Mouse (Mus musculus): ENCODE measurements around the gene Gm28539. TPM values are rescaled to one million over a fixed set of nuclear protein-coding genes. Genes with fewer than 3 reads are reported as not detected.

Gene Gm28539
- polyA plus RNA-seq, 1 experiment from 2014 or later, result 0.17 TPM

GRCm38 (mm10) chr16:18876091-18876441 is 39.7 kb downstream of the Gm28539 start:
- H3K9me3 ChIP-seq, result no peaks in the 10 kb centered on the region
- peak overlapping the region; percentile 98 for H3K27ac ChIP-seq
- peaks cover 31% of the 10 kb centered on the region for H3K4me1 ChIP-seq
- peak overlapping the region; percentile 81 for H3K4me2 ChIP-seq
- no peak for ATAC-seq (replicated peaks)
- peak overlapping the region; percentile 99 for H3K4me3 ChIP-seq
- no peaks in the 10 kb centered on the region for H3K27me3 ChIP-seq (replicated peaks)
- H3K36me3 ChIP-seq (replicated peaks), result peaks cover 27% of the 10 kb centered on the region; the same call in 1 of the 2 replicates
- under 1% methylated on average over 17 of the region's 17 CpGs for WGBS
- peak overlapping the region; percentile 98 for H3K9ac ChIP-seq

GRCm38 (mm10) chr16:18876442-18877308 is 40.3 kb downstream of the Gm28539 start, which contains the start of the genes Mrpl40 and Hira:
Gene Mrpl40, minus strand, starts transcription at chr16:18876862.
Gene Hira, plus strand, starts transcription at chr16:18877037.
- peaks cover 24% of the 10 kb centered on the region; the same call in 1 of the 2 replicates for H3K36me3 ChIP-seq (replicated peaks)
- peak within 1 kb of the TSS; percentile 98 for H3K9ac ChIP-seq
- ATAC-seq (replicated peaks), result peak; percentile 92
- H3K27ac ChIP-seq, result peak within 1 kb of the TSS; percentile 98
- no peaks in the 10 kb centered on the region for H3K9me3 ChIP-seq
- peaks cover 33% of the 10 kb centered on the region for H3K4me1 ChIP-seq
- H3K4me2 ChIP-seq, result peak within 1 kb of the TSS; percentile 81
- no peaks in the 10 kb centered on the region for H3K27me3 ChIP-seq (replicated peaks)
- peak within 1 kb of the TSS; percentile 99 for H3K4me3 ChIP-seq
- under 1% methylated on average over 90 of the region's 93 CpGs for WGBS

GRCm38 (mm10) chr16:18877386-18878090 is 41.2 kb downstream of the Gm28539 start:
- Histone ChIP-seq H3K27me3 (replicated peaks) (no peaks in the 10 kb centered on the region), H3K9me3 (no peaks in the 10 kb centered on the region), H3K4me1 (peaks cover 33% of the 10 kb centered on the region), H3K4me2 (peak overlapping the region; percentile 81), H3K9ac (peak overlapping the region; percentile 98), H3K27ac (peak overlapping the region; percentile 98), H3K36me3 (replicated peaks) (peaks cover 16% of the 10 kb centered on the region; the same call in 1 of the 2 replicates), H3K4me3 (peak overlapping the region; percentile 99)
- WGBS, result under 1% methylated on average over 43 of the region's 43 CpGs
- ATAC-seq (replicated peaks), result peak; percentile 57

GRCm38 (mm10) chr16:18878091-18878720 is 41.8 kb downstream of the Gm28539 start:
- Histone ChIP-seq H3K36me3 (replicated peaks) (peaks cover 9% of the 10 kb centered on the region; the same call in 1 of the 2 replicates), H3K9me3 (no peaks in the 10 kb centered on the region), H3K9ac (peak overlapping the region; percentile 98), H3K4me1 (peaks cover 33% of the 10 kb centered on the region), H3K27me3 (replicated peaks) (no peaks in the 10 kb centered on the region), H3K4me3 (peak overlapping the region; percentile 99), H3K4me2 (peak overlapping the region; percentile 81), H3K27ac (peak overlapping the region; percentile 98)
- 27% methylated on average over 20 of the region's 20 CpGs for WGBS
- ATAC-seq (replicated peaks), result no peak

GRCm38 (mm10) chr16:18884044-18884443 is 47.7 kb downstream of the Gm28539 start:
- H3K9ac ChIP-seq, result no peak overlapping the region
- peaks cover 21% of the 10 kb centered on the region for H3K4me1 ChIP-seq
- no peak overlapping the region for H3K4me3 ChIP-seq
- no peaks in the 10 kb centered on the region for H3K27me3 ChIP-seq (replicated peaks)
- H3K36me3 ChIP-seq (replicated peaks), result no peaks in the 10 kb centered on the region; the same call in 1 of the 2 replicates
- H3K27ac ChIP-seq, result no peak overlapping the region
- H3K4me2 ChIP-seq, result no peak overlapping the region
- H3K9me3 ChIP-seq, result no peaks in the 10 kb centered on the region
- no peak for ATAC-seq (replicated peaks)

- Histone ChIP-seq H3K9me3 (no peaks in the 10 kb centered on the region), H3K9ac (no peak overlapping the region), H3K27me3 (replicated peaks) (no peaks in the 10 kb centered on the region), H3K4me1 (no peaks in the 10 kb centered on the region), H3K4me2 (no peak overlapping the region), H3K36me3 (replicated peaks) (peaks cover 18% of the 10 kb centered on the region), H3K27ac (no peak overlapping the region), H3K4me3 (no peak overlapping the region)
- WGBS, result 88% methylated on average over 4 of the region's 4 CpGs
- ATAC-seq (replicated peaks), result no peak
These were observed 57.5 kb downstream of the Gm28539 start for GRCm38 (mm10) chr16:18893840-18894372.

- Histone ChIP-seq H3K4me1 (no peaks in the 10 kb centered on the region), H3K27ac (no peak overlapping the region), H3K9me3 (no peaks in the 10 kb centered on the region), H3K9ac (no peak overlapping the region), H3K36me3 (replicated peaks) (peaks cover 22% of the 10 kb centered on the region), H3K4me2 (no peak overlapping the region), H3K27me3 (replicated peaks) (no peaks in the 10 kb centered on the region), H3K4me3 (no peak overlapping the region)
- 88% methylated on average over 3 of the region's 3 CpGs for WGBS
- no peak for ATAC-seq (replicated peaks)
These were observed 58.9 kb downstream of the Gm28539 start for GRCm38 (mm10) chr16:18895249-18895648.

GRCm38 (mm10) chr16:18896429-18896828 is 60.0 kb downstream of the Gm28539 start:
- no peak for ATAC-seq (replicated peaks)
- 90% methylated on average over 10 of the region's 10 CpGs for WGBS
- Histone ChIP-seq H3K27me3 (replicated peaks) (no peaks in the 10 kb centered on the region), H3K4me3 (no peak overlapping the region), H3K4me2 (no peak overlapping the region), H3K9me3 (no peaks in the 10 kb centered on the region), H3K4me1 (no peaks in the 10 kb centered on the region), H3K36me3 (replicated peaks) (peaks cover 22% of the 10 kb centered on the region), H3K9ac (no peak overlapping the region), H3K27ac (no peak overlapping the region)

GRCm38 (mm10) chr16:18905648-18906047 is 69.3 kb downstream of the Gm28539 start:
- H3K9me3 ChIP-seq, result no peaks in the 10 kb centered on the region
- no peaks in the 10 kb centered on the region for H3K27me3 ChIP-seq (replicated peaks)
- H3K4me2 ChIP-seq, result no peak overlapping the region
- WGBS, result 96% methylated on average over 1 of the region's 1 CpGs
- no peak overlapping the region for H3K9ac ChIP-seq
- no peak overlapping the region for H3K27ac ChIP-seq
- H3K4me3 ChIP-seq, result no peak overlapping the region
- ATAC-seq (replicated peaks), result no peak
- H3K36me3 ChIP-seq (replicated peaks), result peaks cover 22% of the 10 kb centered on the region; the same call in 1 of the 2 replicates
- no peaks in the 10 kb centered on the region for H3K4me1 ChIP-seq

GRCm38 (mm10) chr16:18916064-18916463 is 79.7 kb downstream of the Gm28539 start:
- H3K4me1 ChIP-seq, result no peaks in the 10 kb centered on the region
- ATAC-seq (replicated peaks), result no peak
- no peak overlapping the region for H3K4me2 ChIP-seq
- peaks cover 42% of the 10 kb centered on the region for H3K36me3 ChIP-seq (replicated peaks)
- WGBS, result 97% methylated on average over 4 of the region's 4 CpGs
- no peak overlapping the region for H3K9ac ChIP-seq
- no peaks in the 10 kb centered on the region for H3K27me3 ChIP-seq (replicated peaks)
- H3K27ac ChIP-seq, result no peak overlapping the region
- H3K4me3 ChIP-seq, result no peak overlapping the region
- H3K9me3 ChIP-seq, result no peaks in the 10 kb centered on the region

- Histone ChIP-seq H3K4me3 (no peak overlapping the region), H3K4me1 (no peaks in the 10 kb centered on the region), H3K4me2 (no peak overlapping the region), H3K27ac (no peak overlapping the region), H3K9ac (no peak overlapping the region), H3K36me3 (replicated peaks) (peaks cover 70% of the 10 kb centered on the region), H3K9me3 (no peaks in the 10 kb centered on the region), H3K27me3 (replicated peaks) (no peaks in the 10 kb centered on the region)
- 94% methylated on average over 2 of the region's 2 CpGs for WGBS
- no peak for ATAC-seq (replicated peaks)
These were observed 85.4 kb downstream of the Gm28539 start for GRCm38 (mm10) chr16:18921771-18922170.

GRCm38 (mm10) chr16:18927963-18928362 is 91.6 kb downstream of the Gm28539 start:
- Histone ChIP-seq H3K4me1 (no peaks in the 10 kb centered on the region), H3K27me3 (replicated peaks) (no peaks in the 10 kb centered on the region), H3K9me3 (no peaks in the 10 kb centered on the region), H3K4me3 (no peak overlapping the region), H3K27ac (no peak overlapping the region), H3K4me2 (no peak overlapping the region), H3K36me3 (replicated peaks) (peaks cover 47% of the 10 kb centered on the region), H3K9ac (no peak overlapping the region)
- no peak for ATAC-seq (replicated peaks)
- WGBS, result 98% methylated on average over 1 of the region's 1 CpGs
